Mouse (Mus musculus) E14TG2a.4 (cell line): Measurements from ENCODE around the gene Cped1.
A peak's percentile ranks its signal among the peaks of the same experiment; 100 is the strongest.

Experiments
- H3K27me3 ChIP-seq: 2 replicates; pipeline ENCODE4 v1.6.1; 2014; ENCODE audit warnings: low read length, control low read depth; ENCODE audit not compliant: insufficient read depth
- H3K36me3 ChIP-seq: 2 replicates; pipeline ENCODE4 v1.6.1; 2014; ENCODE audit warnings: low read length, control low read depth; ENCODE audit not compliant: insufficient read depth
- H3K4me1 ChIP-seq: replicated peaks from 2 replicates; pipeline ENCODE4 v1.6.1; 2014; ENCODE audit warnings: low read depth, low read length, control low read depth
- H3K4me3 ChIP-seq: replicated peaks from 2 replicates; pipeline ENCODE4 v1.5.1; 2014; ENCODE audit warnings: mild to moderate bottlenecking, low read length
- H3K9me3 ChIP-seq: 2 replicates; pipeline ENCODE4 v1.6.1; 2014; ENCODE audit warnings: low read length, control low read depth
- CTCF ChIP-seq: conservative IDR thresholded peaks from 2 replicates; pipeline ENCODE4 v1.5.1; 2014; ENCODE audit warnings: low read length
- NANOG ChIP-seq: IDR thresholded peaks from 2 replicates; pipeline ENCODE4 v1.6.1; 2014; ENCODE audit warnings: borderline replicate concordance, low read length, mixed read lengths
- POU5F1 ChIP-seq: IDR thresholded peaks from 2 replicates; pipeline ENCODE4 v1.6.1; 2014; ENCODE audit warnings: low read length, borderline replicate concordance

The Cped1 gene

GRCm38 (mm10) chr6:22269840-22270521 is 284.3 kb downstream of the Cped1 start:
- Histone ChIP-seq H3K4me1 (no peaks in the 10 kb centered on the region), H3K9me3 (no peaks in the 10 kb centered on the region), H3K4me3 (no peak overlapping the region), H3K27me3 (no peaks in the 10 kb centered on the region), H3K36me3 (no peaks in the 10 kb centered on the region)
- no peak for TF ChIP-seq POU5F1
- TF ChIP-seq CTCF: no peak
- TF ChIP-seq NANOG: no peak

- 0 out of 2 replicates have a peak, but pooled peaks cover 5% of the 10 kb centered on the region for H3K4me1 ChIP-seq
- H3K36me3 ChIP-seq: no peaks in the 10 kb centered on the region
- TF ChIP-seq CTCF (no peak), NANOG (no peak), POU5F1 (no peak)
- H3K4me3 ChIP-seq: no peak overlapping the region
- H3K27me3 ChIP-seq: peaks cover 4% of the 10 kb centered on the region; the same call in 1 of the 2 replicates
- no peaks in the 10 kb centered on the region for H3K9me3 ChIP-seq
These were observed 292.2 kb downstream of the Cped1 start for GRCm38 (mm10) chr6:22277941-22278340.

GRCm38 (mm10) chr6:22280217-22280861 is 294.6 kb downstream of the Cped1 start:
- TF ChIP-seq CTCF (no peak), NANOG (no peak), POU5F1 (no peak)
- H3K36me3 ChIP-seq: no peaks in the 10 kb centered on the region
- H3K4me3 ChIP-seq: no peak overlapping the region

GRCm38 (mm10) chr6:22282405-22282804 is 296.7 kb downstream of the Cped1 start:
- peaks cover 10% of the 10 kb centered on the region for H3K4me1 ChIP-seq
- no peak for TF ChIP-seq POU5F1
- TF ChIP-seq NANOG: no peak
- no peak for TF ChIP-seq CTCF
- H3K4me3 ChIP-seq: no peak overlapping the region
- peaks cover 20% of the 10 kb centered on the region for H3K27me3 ChIP-seq
- no peaks in the 10 kb centered on the region for H3K9me3 ChIP-seq
- no peaks in the 10 kb centered on the region for H3K36me3 ChIP-seq

More at GRCm38 (mm10) chr6:22280217-22280861, 294.6 kb downstream of the Cped1 start:
- Histone ChIP-seq H3K27me3 (peaks cover 4% of the 10 kb centered on the region; the same call in 1 of the 2 replicates), H3K9me3 (no peaks in the 10 kb centered on the region), H3K4me1 (0 out of 2 replicates have a peak, but pooled peaks cover 5% of the 10 kb centered on the region)

GRCm38 (mm10) chr6:22288004-22288736 is 302.5 kb downstream of the Cped1 start, which contains the start of gene Wnt16:
Wnt16 (plus strand) TSS chr6:22288227.
- Histone ChIP-seq H3K27me3 (peaks cover 48% of the 10 kb centered on the region), H3K4me1 (peaks cover 32% of the 10 kb centered on the region), H3K4me3 (peak within 1 kb of the TSS; percentile 76), H3K9me3 (no peaks in the 10 kb centered on the region), H3K36me3 (no peaks in the 10 kb centered on the region)
- no peak for TF ChIP-seq POU5F1

- peak overlapping the region; percentile 76 for H3K4me3 ChIP-seq
These were observed 303.2 kb downstream of the Cped1 start for GRCm38 (mm10) chr6:22288737-22289460.

GRCm38 (mm10) chr6:22289461-22290021 is 303.8 kb downstream of the Cped1 start:
- H3K9me3 ChIP-seq: no peaks in the 10 kb centered on the region
- TF ChIP-seq NANOG: no peak
- no peak for TF ChIP-seq POU5F1
- no peak for TF ChIP-seq CTCF
- H3K4me3 ChIP-seq: peak overlapping the region; percentile 76
- H3K36me3 ChIP-seq: no peaks in the 10 kb centered on the region
- H3K4me1 ChIP-seq: peaks cover 35% of the 10 kb centered on the region
- H3K27me3 ChIP-seq: peaks cover 48% of the 10 kb centered on the region

More at GRCm38 (mm10) chr6:22288737-22289460, 303.2 kb downstream of the Cped1 start:
- H3K4me1 ChIP-seq: peaks cover 33% of the 10 kb centered on the region
- H3K36me3 ChIP-seq: no peaks in the 10 kb centered on the region
- no peaks in the 10 kb centered on the region for H3K9me3 ChIP-seq
- H3K27me3 ChIP-seq: peaks cover 48% of the 10 kb centered on the region
- TF ChIP-seq NANOG: no peak
- no peak for TF ChIP-seq POU5F1
- TF ChIP-seq CTCF: no peak

GRCm38 (mm10) chr6:22290790-22291189 is 305.1 kb downstream of the Cped1 start:
- no peaks in the 10 kb centered on the region for H3K9me3 ChIP-seq

More at GRCm38 (mm10) chr6:22290790-22291189, 305.1 kb downstream of the Cped1 start:
- H3K27me3 ChIP-seq: peaks cover 47% of the 10 kb centered on the region
- no peak for TF ChIP-seq NANOG
- no peak for TF ChIP-seq POU5F1
- no peak for TF ChIP-seq CTCF
- H3K4me3 ChIP-seq: no peak overlapping the region
- H3K4me1 ChIP-seq: peaks cover 35% of the 10 kb centered on the region
- no peaks in the 10 kb centered on the region for H3K36me3 ChIP-seq
